Mouse (Mus musculus) cerebellum, postnatal 4 days (tissue): Measurements from ENCODE around the gene Dst.

Experiments used
- DNase-seq, 2 experiments: peaks; one replicate each; pipeline ENCODE4 v3.0.0; 2022; ENCODE audit warnings: low spot score in 2 of 2, mixed read lengths in 1 of 2

Gene Dst

GRCm38 (mm10) chr1:33931791-33932190 lies 23.8 kb downstream of the Dst start:
- no peak for DNase-seq

- DNase-seq = no peak
Observed at GRCm38 (mm10) chr1:33932196-33932595, 24.2 kb downstream of the Dst start.

GRCm38 (mm10) chr1:33932845-33933499 lies 24.9 kb downstream of the Dst start:
- no peak for DNase-seq

- DNase-seq = no peak
Observed at GRCm38 (mm10) chr1:33935946-33936345, 27.9 kb downstream of the Dst start.

GRCm38 (mm10) chr1:33939828-33940227 lies 31.8 kb downstream of the Dst start:
- DNase-seq = no peak

GRCm38 (mm10) chr1:33940364-33940928 lies 32.4 kb downstream of the Dst start:
- DNase-seq = no peak

GRCm38 (mm10) chr1:33942638-33943037 lies 34.6 kb downstream of the Dst start:
- no peak for DNase-seq

- no peak for DNase-seq
Observed at GRCm38 (mm10) chr1:33943943-33944342, 35.9 kb downstream of the Dst start.

- DNase-seq = no peak
Observed at GRCm38 (mm10) chr1:33944977-33945750, 37.1 kb downstream of the Dst start.

GRCm38 (mm10) chr1:33945756-33946155 lies 37.7 kb downstream of the Dst start:
- DNase-seq = no peak

- peak in 1 of 2 experiments; percentile 24 for DNase-seq
Observed at GRCm38 (mm10) chr1:33946601-33947395, 38.8 kb downstream of the Dst start.

- no peak for DNase-seq
Observed at GRCm38 (mm10) chr1:33947838-33948237, 39.8 kb downstream of the Dst start.

- no peak for DNase-seq
Observed at GRCm38 (mm10) chr1:33948511-33948910, 40.5 kb downstream of the Dst start.

GRCm38 (mm10) chr1:33955626-33956025 lies 47.6 kb downstream of the Dst start:
- no peak for DNase-seq

- DNase-seq = no peak
Observed at GRCm38 (mm10) chr1:33960439-33960838, 52.4 kb downstream of the Dst start.

- peak in 1 of 2 experiments; percentile 32 for DNase-seq
Observed at GRCm38 (mm10) chr1:33964643-33965042, 56.6 kb downstream of the Dst start.

GRCm38 (mm10) chr1:33965824-33966223 lies 57.8 kb downstream of the Dst start:
- no peak for DNase-seq

GRCm38 (mm10) chr1:33966328-33966727 lies 58.3 kb downstream of the Dst start:
- peak in 1 of 2 experiments; percentile 28 for DNase-seq

GRCm38 (mm10) chr1:33967206-33967605 lies 59.2 kb downstream of the Dst start:
- no peak for DNase-seq

GRCm38 (mm10) chr1:33969910-33970309 lies 61.9 kb downstream of the Dst start:
- DNase-seq = no peak

- no peak for DNase-seq
Observed at GRCm38 (mm10) chr1:33974401-33974800, 66.4 kb downstream of the Dst start.

GRCm38 (mm10) chr1:33975333-33975732 lies 67.3 kb downstream of the Dst start:
- no peak for DNase-seq
